Mouse (Mus musculus): ENCODE data around the gene Rnf217.

DNA sequence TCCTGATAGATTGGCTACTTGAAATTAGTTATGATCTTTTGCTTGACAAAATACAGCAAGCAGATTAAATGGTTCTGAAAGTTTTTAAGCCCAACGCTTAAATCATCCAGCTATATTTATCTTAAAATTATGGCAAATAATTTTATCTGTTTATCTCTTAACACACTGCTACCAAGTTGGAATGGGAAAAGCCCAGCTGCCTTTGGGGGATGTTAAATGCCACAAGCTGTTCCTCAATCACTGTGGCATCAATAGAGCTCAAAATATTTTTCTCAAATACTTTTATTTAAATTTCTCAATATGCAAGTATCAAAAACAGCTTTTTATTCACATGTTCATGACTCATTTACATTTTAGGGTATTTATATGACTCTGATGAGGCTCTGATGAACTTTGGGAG lies 5.1 kb upstream of the Rnf217 start:
- TF ChIP-seq CTCF (IDR thresholded peaks at IDR 0.05; ENCODE audit: low read depth) = no peak
- no peak for TF ChIP-seq EP300 (IDR thresholded peaks at IDR 0.05; ENCODE audit: low read depth)
